Mouse (Mus musculus) megakaryocyte, embryonic 14.5 days (primary cell): ENCODE measurements around the gene Hoxb7.

Experiments
- FLI1 ChIP-seq: IDR thresholded peaks from 2 replicates; pipeline ENCODE4 v1.6.1; 2012; ENCODE audit warnings: low read length, inconsistent platforms, mixed read lengths
- GATA1 ChIP-seq: IDR thresholded peaks from 3 replicates; pipeline ENCODE4 v1.6.1; 2012; ENCODE audit warnings: mixed read lengths, low read length, inconsistent platforms, borderline replicate concordance

DNA sequence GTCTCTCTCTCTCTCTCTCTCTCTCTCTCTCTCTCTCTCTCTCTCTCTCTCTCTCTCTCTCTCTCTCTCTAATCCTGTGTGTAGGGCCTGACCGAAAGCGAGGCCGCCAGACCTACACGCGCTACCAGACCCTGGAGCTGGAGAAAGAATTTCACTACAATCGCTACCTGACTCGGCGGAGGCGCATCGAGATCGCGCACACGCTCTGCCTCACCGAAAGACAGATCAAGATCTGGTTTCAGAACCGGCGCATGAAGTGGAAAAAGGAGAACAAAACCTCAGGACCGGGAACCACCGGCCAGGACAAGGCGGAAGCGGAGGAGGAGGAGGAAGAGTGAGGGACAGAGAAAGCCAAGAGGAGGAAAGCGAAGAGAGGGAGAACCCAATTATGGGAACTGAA lies 2.9 kb downstream of the Hoxb7 start:
- TF ChIP-seq GATA1: no peak
- no peak for TF ChIP-seq FLI1
